ENCODE assay signal across 17 mouse cellular contexts in genomic region chr5:148378232-148378508, GRCm38 (mm10).
"Had no signal": no experiment of that assay in that cellular context is flagged by ENCODE, and none has a peak within 500 bp of the region (broad histone marks: within the 10 kb centered on the region; RNA-seq: fewer than 3 reads in every experiment).

No protein-coding gene starts in this region.

- DNase-seq: kidney, postnatal 25 days; layer of hippocampus, postnatal 36 days; left cerebral cortex, postnatal 4 days; liver; lung, adult 18-20 months; lung, postnatal 10 days; lung, postnatal 36 days; midbrain, embryonic 14.5 days; right cerebral cortex, postnatal 4 days; thymus, adult 2 months had no signal

- H3K9me3 ChIP-seq: lung, embryonic 15.5 days had no signal

- H3K27ac ChIP-seq: kidney, postnatal 0 days; left cerebral cortex, adult 2 months; limb, embryonic 13.5 days; liver, embryonic 12.5 days; liver, embryonic 15.5 days; lung, embryonic 15.5 days; stomach, postnatal 0 days had no signal

- H3K36me3 ChIP-seq: lung, embryonic 15.5 days had no signal

- H3K9ac ChIP-seq: limb, embryonic 13.5 days; liver, embryonic 12.5 days; liver, embryonic 15.5 days; lung, embryonic 15.5 days had no signal

- H3K27me3 ChIP-seq: limb, embryonic 13.5 days; liver, embryonic 12.5 days; liver, embryonic 15.5 days; lung, embryonic 15.5 days had no signal

- H3K4me3 ChIP-seq: left cerebral cortex, adult 2 months; limb, embryonic 13.5 days; liver, embryonic 12.5 days; liver, embryonic 15.5 days; lung, embryonic 15.5 days had no signal
